Mouse (Mus musculus): ENCODE measurements around the gene Fgf13.

DNA sequence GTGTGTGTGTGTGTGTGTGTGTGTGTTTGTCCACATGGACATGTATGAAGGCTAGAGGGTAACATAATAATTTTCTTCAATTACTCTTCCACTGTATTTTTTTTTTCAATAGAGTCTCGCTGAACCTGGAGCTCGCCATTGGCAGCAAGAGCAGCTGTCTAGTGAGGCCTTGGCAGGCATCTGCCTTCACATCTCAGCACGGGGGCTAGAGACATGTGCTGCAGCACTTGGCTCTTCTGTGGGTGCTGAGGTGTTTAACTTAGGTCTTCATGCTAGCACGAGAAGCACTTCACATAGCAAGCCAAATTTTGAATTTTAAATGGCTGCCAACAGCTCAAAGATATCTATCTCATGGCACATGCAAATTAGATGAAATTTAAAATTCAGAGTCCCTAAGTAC is 380.9 kb downstream of the Fgf13 start:
- TF ChIP-seq CTCF (IDR thresholded peaks at IDR 0.05; ENCODE audit: control insufficient read depth, insufficient read depth, low read length) (no peak), POLR2A (IDR thresholded peaks at IDR 0.05; ENCODE audit: borderline replicate concordance, control insufficient read depth, low read depth, low read length) (no peak)
